Mouse (Mus musculus): ENCODE data around the gene Pctp. TPM values are rescaled to one million over a fixed set of nuclear protein-coding genes. Genes with fewer than 3 reads are reported as not detected.

Pctp gene
- total and polyA plus RNA-seq, 3 experiments, result 6.4 to 10.2 TPM; not detected in 1

GRCm38 (mm10) chr11:90038022-90038421, 35.3 kb upstream of the Pctp start:
- H3K4me3 ChIP-seq (ENCODE audit: control insufficient read depth in 1 of 2, insufficient read depth in 1 of 2, low read depth in 2 of 2, low read length in 2 of 2), result no peak overlapping the region
- H3K36me3 ChIP-seq (ENCODE audit: control insufficient read depth in 1 of 2, insufficient read depth in 2 of 2, low read length in 2 of 2), result no peaks in the 10 kb centered on the region
- TF ChIP-seq MAX (IDR thresholded peaks at IDR 0.05; ENCODE audit: low read length), result no peak
- TF ChIP-seq RAD21 (IDR thresholded peaks at IDR 0.05; ENCODE audit: low read depth, low read length), result peak; percentile 28
- no peak for TF ChIP-seq ETS1 (IDR thresholded peaks at IDR 0.05; ENCODE audit: low read depth, low read length)
- TF ChIP-seq POLR2AphosphoS5 (IDR thresholded peaks at IDR 0.05; ENCODE audit: borderline replicate concordance, low read depth, low read length), result no peak
- TF ChIP-seq CTCF (IDR thresholded peaks at IDR 0.05 in 2 of 3, conservative IDR thresholded peaks at IDR 0.05 in 1 of 3; ENCODE audit: control insufficient read depth in 1 of 3, insufficient read depth in 1 of 3, low read depth in 2 of 3, low read length in 3 of 3, poor library complexity in 1 of 3, severe bottlenecking in 1 of 3), result peak; percentile 46 to 69 (median 64)
- no peak for TF ChIP-seq RCOR1 (IDR thresholded peaks at IDR 0.05; ENCODE audit: low read depth, low read length)
- TF ChIP-seq SMC3 (IDR thresholded peaks at IDR 0.05; ENCODE audit: low read depth, low read length), result peak; percentile 56
- H3K27ac ChIP-seq (ENCODE audit: control insufficient read depth, low read depth, low read length), result no peak overlapping the region
- H3K4me1 ChIP-seq (ENCODE audit: control insufficient read depth in 1 of 2, insufficient read depth in 2 of 2, low read length in 2 of 2), result no peaks in the 10 kb centered on the region
- H3K9ac ChIP-seq (ENCODE audit: control insufficient read depth, low read depth, low read length, poor library complexity, severe bottlenecking), result no peak overlapping the region
- H3K79me2 ChIP-seq (ENCODE audit: control insufficient read depth, insufficient read depth, low read length, poor library complexity), result no peaks in the 10 kb centered on the region
- peaks cover 0 to 5% of the 10 kb centered on the region in 2 experiments; a peak in 2 of 4 replicates for H3K27me3 ChIP-seq (ENCODE audit: control insufficient read depth in 1 of 2, insufficient read depth in 2 of 2, low read length in 2 of 2)
- no peaks in the 10 kb centered on the region for H3K9me3 ChIP-seq (replicated peaks; ENCODE audit: insufficient read depth, low read length)
- DNase-seq (ENCODE audit: low read depth, low spot score), result peak; percentile 47

- peak; percentile 49 for DNase-seq (ENCODE audit: low read depth, low spot score)
- no peaks in the 10 kb centered on the region for H3K9me3 ChIP-seq (replicated peaks; ENCODE audit: insufficient read depth, low read length)
- H3K27ac ChIP-seq (ENCODE audit: control insufficient read depth, low read depth, low read length), result no peak overlapping the region
- no peaks in the 10 kb centered on the region for H3K79me2 ChIP-seq (ENCODE audit: control insufficient read depth, insufficient read depth, low read length, poor library complexity)
- TF ChIP-seq RAD21 (IDR thresholded peaks at IDR 0.05; ENCODE audit: low read depth, low read length) (peak; percentile 3), CTCF (IDR thresholded peaks at IDR 0.05 in 2 of 3, conservative IDR thresholded peaks at IDR 0.05 in 1 of 3; ENCODE audit: control insufficient read depth in 1 of 3, insufficient read depth in 1 of 3, low read depth in 2 of 3, low read length in 3 of 3, poor library complexity in 1 of 3, severe bottlenecking in 1 of 3) (peak; percentile 35 to 68 (median 54)), SMC3 (IDR thresholded peaks at IDR 0.05; ENCODE audit: low read depth, low read length) (peak; percentile 39), GATA1 (IDR thresholded peaks at IDR 0.05; ENCODE audit: low read depth, low read length) (no peak)
- no peaks in the 10 kb centered on the region for H3K4me1 ChIP-seq (ENCODE audit: control insufficient read depth in 1 of 2, insufficient read depth in 2 of 2, low read length in 2 of 2)
- H3K36me3 ChIP-seq (ENCODE audit: control insufficient read depth in 1 of 2, insufficient read depth in 2 of 2, low read length in 2 of 2), result no peaks in the 10 kb centered on the region
- H3K27me3 ChIP-seq (ENCODE audit: control insufficient read depth in 1 of 2, insufficient read depth in 2 of 2, low read length in 2 of 2), result peaks cover 0 to 6% of the 10 kb centered on the region in 2 experiments; a peak in 2 of 4 replicates
- no peak overlapping the region for H3K4me3 ChIP-seq (ENCODE audit: control insufficient read depth in 1 of 2, insufficient read depth in 1 of 2, low read depth in 2 of 2, low read length in 2 of 2)
- no peak overlapping the region for H3K9ac ChIP-seq (ENCODE audit: control insufficient read depth, low read depth, low read length, poor library complexity, severe bottlenecking)
These were observed 33.7 kb upstream of the Pctp start for GRCm38 (mm10) chr11:90036416-90036815.

- Histone ChIP-seq H3K9me3 (replicated peaks; ENCODE audit: insufficient read depth, low read length) (no peaks in the 10 kb centered on the region), H3K4me1 (ENCODE audit: control insufficient read depth in 1 of 2, insufficient read depth in 2 of 2, low read length in 2 of 2) (no peaks in the 10 kb centered on the region), H3K9ac (ENCODE audit: control insufficient read depth, low read depth, low read length, poor library complexity, severe bottlenecking) (no peak overlapping the region), H3K27ac (ENCODE audit: control insufficient read depth, low read depth, low read length) (no peak overlapping the region), H3K79me2 (ENCODE audit: control insufficient read depth, insufficient read depth, low read length, poor library complexity) (no peaks in the 10 kb centered on the region), H3K4me3 (ENCODE audit: control insufficient read depth in 1 of 2, insufficient read depth in 1 of 2, low read depth in 2 of 2, low read length in 2 of 2) (no peak overlapping the region), H3K36me3 (ENCODE audit: control insufficient read depth in 1 of 2, insufficient read depth in 2 of 2, low read length in 2 of 2) (no peaks in the 10 kb centered on the region), H3K27me3 (ENCODE audit: control insufficient read depth in 1 of 2, insufficient read depth in 2 of 2, low read length in 2 of 2) (peaks cover 0 to 9% of the 10 kb centered on the region in 2 experiments; a peak in 2 of 4 replicates)
- no peak for TF ChIP-seq RCOR1 (IDR thresholded peaks at IDR 0.05; ENCODE audit: low read depth, low read length)
- no peak for TF ChIP-seq MXI1 (IDR thresholded peaks at IDR 0.05; ENCODE audit: low read depth, low read length)
- TF ChIP-seq MAX (IDR thresholded peaks at IDR 0.05; ENCODE audit: low read length), result no peak
- no peak for TF ChIP-seq ETS1 (IDR thresholded peaks at IDR 0.05; ENCODE audit: low read depth, low read length)
- no peak for TF ChIP-seq JUND (IDR thresholded peaks at IDR 0.05; ENCODE audit: low read depth, low read length)
- TF ChIP-seq POLR2AphosphoS2 (IDR thresholded peaks at IDR 0.05; ENCODE audit: low read length), result no peak
- TF ChIP-seq ELF1 (IDR thresholded peaks at IDR 0.05; ENCODE audit: low read depth, low read length), result no peak
- no peak for TF ChIP-seq MAZ (IDR thresholded peaks at IDR 0.05; ENCODE audit: low read depth, low read length)
- TF ChIP-seq RAD21 (IDR thresholded peaks at IDR 0.05; ENCODE audit: low read depth, low read length), result no peak
- TF ChIP-seq TBP (IDR thresholded peaks at IDR 0.05; ENCODE audit: low read depth, low read length), result no peak
- TF ChIP-seq MYB (IDR thresholded peaks at IDR 0.05; ENCODE audit: low read depth, low read length), result no peak
- no peak for TF ChIP-seq TCF12 (IDR thresholded peaks at IDR 0.05; ENCODE audit: low read depth, low read length)
- no peak for TF ChIP-seq ZKSCAN1 (IDR thresholded peaks at IDR 0.05; ENCODE audit: low read depth, low read length)
- no peak for TF ChIP-seq SMC3 (IDR thresholded peaks at IDR 0.05; ENCODE audit: low read depth, low read length)
- TF ChIP-seq E2F4 (IDR thresholded peaks at IDR 0.05; ENCODE audit: borderline replicate concordance, low read depth, low read length), result no peak
- no peak for TF ChIP-seq HCFC1 (IDR thresholded peaks at IDR 0.05; ENCODE audit: low read depth, low read length)
- TF ChIP-seq CHD1 (IDR thresholded peaks at IDR 0.05; ENCODE audit: low read depth, low read length), result no peak
- no peak for DNase-seq (ENCODE audit: low read depth, low spot score)
These were observed 32.8 kb upstream of the Pctp start for GRCm38 (mm10) chr11:90035532-90035931.
